Mouse (Mus musculus) heart, adult 18-20 months (tissue): Measurements from ENCODE around the gene Olfr1459. TPM values are rescaled to one million over a fixed set of nuclear protein-coding genes. Genes with fewer than 3 reads are reported as not detected.

Experiments
- DNase-seq, 2 experiments: peaks; one replicate each; pipeline ENCODE4 v3.0.0; 2021 to 2022; ENCODE audit warnings: mixed read lengths in 1 of 2
- long read RNA-seq, 2 experiments: library from polyadenylated mRNA; stranded (forward); transcript quantifications; one replicate each; pipeline ENCODE4 v2.0.0; 2021
- total RNA-seq, 2 experiments: library from RNA; stranded (reverse); gene quantifications; 2 replicates each; pipeline ENCODE4 v1.2.3; 2021

The Olfr1459 gene
- total RNA-seq, result not detected
- long read RNA-seq, experiment 1, result 0 reads
- long read RNA-seq, experiment 2, result 0 reads

GRCm38 (mm10) chr19:13149449-13149848 is at the start of gene Olfr1459:
Olfr1459 (minus strand) TSS chr19:13149549.
- no peak for DNase-seq

GRCm38 (mm10) chr19:13185434-13185833 is 36.1 kb upstream of the Olfr1459 start, which contains the start of gene Olfr1462:
Olfr1462 (plus strand) TSS chr19:13185734.
- DNase-seq, result no peak

- no peak for DNase-seq
These were observed 13.4 kb upstream of the Olfr1459 start, which contains the start of gene Olfr1461 for GRCm38 (mm10) chr19:13162700-13163099. Olfr1461 (plus strand) TSS chr19:13163000.

GRCm38 (mm10) chr19:13106675-13107074 is 42.7 kb downstream of the Olfr1459 start, which contains the start of gene Olfr1458:
Olfr1458 (minus strand) TSS chr19:13106775.
- no peak for DNase-seq

- DNase-seq, result no peak
These were observed 51.6 kb downstream of the Olfr1459 start, which contains the start of gene Olfr1457 for GRCm38 (mm10) chr19:13097791-13098190. Olfr1457 (minus strand) TSS chr19:13097891.

GRCm38 (mm10) chr19:13093908-13094307 is 55.4 kb downstream of the Olfr1459 start:
- no peak for DNase-seq

Other genes starting within 250 kb of the Olfr1459 start
- not detected for gene Olfr1447, start 245.8 kb downstream of the Olfr1459 start, total RNA-seq
- gene Olfr1448, start 225.1 kb downstream of the Olfr1459 start, total RNA-seq, result not detected
- gene Olfr1449, start 218.7 kb downstream of the Olfr1459 start, total RNA-seq, result not detected
- gene Olfr1450, start 199.3 kb downstream of the Olfr1459 start, total RNA-seq, result not detected
- not detected for gene Olfr1451, start 154.5 kb downstream of the Olfr1459 start, total RNA-seq
- not detected for gene Olfr1453, start 121.2 kb downstream of the Olfr1459 start, total RNA-seq
- not detected for gene Olfr1454, start 88.9 kb downstream of the Olfr1459 start, total RNA-seq
- not detected for gene Olfr1457, start 51.7 kb downstream of the Olfr1459 start, total RNA-seq
- not detected for gene Olfr1458, start 42.8 kb downstream of the Olfr1459 start, total RNA-seq
- gene Olfr1461, start 13.5 kb upstream of the Olfr1459 start, total RNA-seq, result not detected
- not detected for gene Olfr1462, start 36.2 kb upstream of the Olfr1459 start, total RNA-seq
- gene Olfr1463, start 81.8 kb upstream of the Olfr1459 start, total RNA-seq, result not detected
- not detected for gene Olfr1465, start 166.0 kb upstream of the Olfr1459 start, total RNA-seq
- not detected for gene Olfr1466, start 189.3 kb upstream of the Olfr1459 start, total RNA-seq
- not detected for gene Olfr1467, start 212.7 kb upstream of the Olfr1459 start, total RNA-seq